Mouse (Mus musculus) hematopoietic multipotent progenitor cell, adult 10-12 weeks (in vitro differentiated cells): Measurements from ENCODE around the gene Gm10721. TPM values are rescaled to one million over a fixed set of nuclear protein-coding genes. Genes with fewer than 3 reads are reported as not detected.

Experiments
- polyA plus RNA-seq: library from polyadenylated mRNA; stranded (reverse); fragments of >175 nt; gene quantifications from 2 replicates; pipeline ENCODE4 v1.2.3, GENCODE M21; 2012; ENCODE audit warnings: low replicate concordance

Gene Gm10721
- 0.55 and 3.4 TPM in 2 replicates for polyA plus RNA-seq

DNA sequence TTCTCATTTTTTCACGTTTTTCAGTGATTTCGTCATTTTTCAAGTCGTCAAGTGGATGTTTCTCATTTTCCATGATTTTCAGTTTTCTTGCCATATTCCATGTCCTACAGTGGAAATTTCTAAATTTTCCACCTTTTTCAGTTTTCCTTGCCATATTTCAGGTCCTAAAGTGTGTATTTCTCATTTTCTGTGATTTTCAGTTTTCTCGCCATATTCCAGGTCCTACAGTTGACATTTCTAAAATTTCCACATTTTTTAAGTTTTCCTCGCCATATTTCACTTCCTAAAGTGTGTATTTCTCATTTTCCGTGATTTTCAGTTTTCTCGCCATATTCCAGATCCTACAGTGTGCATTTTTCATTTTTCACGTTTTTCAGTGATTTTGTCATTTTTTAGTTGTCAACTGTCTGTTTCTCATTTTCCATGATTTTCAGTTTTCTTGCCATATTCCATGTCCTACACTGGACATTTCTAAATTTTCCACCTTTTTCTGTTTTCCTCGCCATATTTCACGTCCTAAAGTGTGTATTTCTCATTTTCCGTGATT is at the start of gene Gm10721:
Gene Gm10721, plus strand, starts transcription at position 408 of the 547 bp plus-strand sequence.

GRCm38 (mm10) chr9:3000445-3000972 is 12.4 kb upstream of the Gm10721 start, which contains the start of gene Gm10722:
Gm10722 (plus strand) TSS chr9:3000922.

GRCm38 (mm10) chr9:3002794-3003396 is 10.0 kb upstream of the Gm10721 start, which contains the start of gene Gm11168:
Gm11168 (plus strand) TSS chr9:3003346.

GRCm38 (mm10) chr9:3015354-3015753 is 2.4 kb downstream of the Gm10721 start, which contains the start of gene Gm10720:
Gm10720 (plus strand) TSS chr9:3015654.

GRCm38 (mm10) chr9:3017108-3017507 is 4.2 kb downstream of the Gm10721 start, which contains the start of gene Gm10719:
Gm10719 (plus strand) TSS chr9:3017408.

GRCm38 (mm10) chr9:3023312-3023984 is 10.5 kb downstream of the Gm10721 start, which contains the start of gene Gm10718:
Gm10718 (plus strand) TSS chr9:3023547.

GRCm38 (mm10) chr9:3024912-3025467 is 12.1 kb downstream of the Gm10721 start, which contains the start of gene Gm10717:
Gm10717 (plus strand) TSS chr9:3025417.

GRCm38 (mm10) chr9:3034299-3034698 is 21.4 kb downstream of the Gm10721 start, which contains the start of gene Gm17535:
Gm17535 (plus strand) TSS chr9:3034599.

GRCm38 (mm10) chr9:3036577-3036976 is 23.6 kb downstream of the Gm10721 start, which contains the start of gene Gm10715:
Gm10715 (plus strand) TSS chr9:3036877.

Other genes starting within 250 kb of the Gm10721 start
- 1.4 TPM in 1 of 2 replicates, not detected in the other for gene Gm10722, start 12.2 kb upstream of the Gm10721 start, polyA plus RNA-seq
- gene Gm11168, start 9.8 kb upstream of the Gm10721 start, polyA plus RNA-seq, result 1.3 TPM in 1 of 2 replicates, not detected in the other
- not detected in 2 replicates for gene Gm10720, start 2.5 kb downstream of the Gm10721 start, polyA plus RNA-seq
- 1.6 and 15.1 TPM in 2 replicates for gene Gm10719, start 4.3 kb downstream of the Gm10721 start, polyA plus RNA-seq
- 3.6 and 28.4 TPM in 2 replicates for gene Gm10718, start 10.4 kb downstream of the Gm10721 start, polyA plus RNA-seq
- 0.46 and 3.5 TPM in 2 replicates for gene Gm10717, start 12.3 kb downstream of the Gm10721 start, polyA plus RNA-seq
- gene Gm17535, start 21.5 kb downstream of the Gm10721 start, polyA plus RNA-seq, result 0.35 TPM in 1 of 2 replicates, not detected in the other
- gene Gm10715, start 23.7 kb downstream of the Gm10721 start, polyA plus RNA-seq, result not detected in 2 replicates